Mouse (Mus musculus) midbrain, embryonic 16.5 days (tissue): ENCODE results near the gene Map6. TPM values are rescaled to one million over a fixed set of nuclear protein-coding genes. Genes with fewer than 3 reads are reported as not detected.

Experiments
- ATAC-seq: fragments of 200-750 bp; cut with Nextera tagmentation; 2 replicates; pipeline ENCODE4 v1.8.0; 2017; ENCODE audit warnings: moderate TSS enrichment
- H3K27ac ChIP-seq: fragments of 300-500 bp; sonication (generic); 2 replicates; pipeline ENCODE4 v1.5.1; 2014; ENCODE audit warnings: mild to moderate bottlenecking, low read length, mixed read lengths
- H3K27me3 ChIP-seq: fragments of 300-500 bp; sonication (generic); 2 replicates; pipeline ENCODE4 v1.6.1; 2014; ENCODE audit warnings: low read depth, low read length, mixed read lengths; ENCODE audit not compliant: control insufficient read depth, insufficient read depth
- H3K36me3 ChIP-seq: fragments of 300-500 bp; sonication (generic); 2 replicates; pipeline ENCODE4 v1.6.1; 2014; ENCODE audit warnings: mild to moderate bottlenecking, low read length, moderate library complexity, mixed read lengths; ENCODE audit not compliant: control insufficient read depth, insufficient read depth
- H3K4me1 ChIP-seq: fragments of 300-500 bp; sonication (generic); 2 replicates; pipeline ENCODE4 v1.6.1; 2014; ENCODE audit warnings: mild to moderate bottlenecking, low read length, mixed read lengths; ENCODE audit not compliant: control insufficient read depth, insufficient read depth
- H3K4me2 ChIP-seq: fragments of 300-500 bp; sonication (generic); 2 replicates; pipeline ENCODE4 v1.6.1; 2014; ENCODE audit warnings: mild to moderate bottlenecking, low read length, mixed read lengths
- H3K4me3 ChIP-seq: fragments of 300-500 bp; sonication (generic); 2 replicates; pipeline ENCODE4 v1.5.1; 2014; ENCODE audit warnings: low read depth, mild to moderate bottlenecking, low read length, moderate library complexity, mixed read lengths
- H3K9ac ChIP-seq: fragments of 300-500 bp; sonication (generic); 2 replicates; pipeline ENCODE4 v1.6.1; 2014; ENCODE audit warnings: low read depth, low read length, mixed read lengths
- H3K9me3 ChIP-seq: fragments of 300-500 bp; sonication (generic); replicated peaks from 2 replicates; pipeline ENCODE4 v1.6.1; 2014; ENCODE audit warnings: mild to moderate bottlenecking, low read length, mixed read lengths; ENCODE audit not compliant: control insufficient read depth, poor library complexity, severe bottlenecking
- WGBS: fragments of 180-500 bp; shearing (Covaris S2); extraction: QIAGEN DNeasy Blood & Tissue Kit; methylation state at CpG from one replicate; pipeline ENCODE4 v1.1.7; 2014; 5-methylcytosine and 5-hydroxymethylcytosine counted together
- polyA plus RNA-seq: library from polyadenylated mRNA; unstranded; fragments of >200 nt; fragmentation: Nextera tagmentation; extraction: Ambion mirVana; gene quantifications from 2 replicates; pipeline ENCODE4 v1.2.1, GENCODE M21; 2015

Map6 gene
- polyA plus RNA-seq, 1 experiment from 2014 or later: 140 TPM

- peak; percentile 97 for ATAC-seq
- H3K4me2 ChIP-seq: peak within 1 kb of the TSS; percentile 92
- peak within 1 kb of the TSS; percentile 83 for H3K4me3 ChIP-seq
- H3K27ac ChIP-seq: peak within 1 kb of the TSS; percentile 96
- H3K9ac ChIP-seq: peak within 1 kb of the TSS; percentile 94
- no peaks in the 10 kb centered on the region for H3K36me3 ChIP-seq
- H3K4me1 ChIP-seq: peaks cover 40% of the 10 kb centered on the region
- H3K9me3 ChIP-seq: no peaks in the 10 kb centered on the region
- H3K27me3 ChIP-seq: no peaks in the 10 kb centered on the region
- under 1% methylated on average over 58 of the region's 73 CpGs for WGBS
Measured at GRCm38 (mm10) chr7:99381214-99382087, 114.2 kb downstream of the Map6 start, which contains the start of gene Gdpd5. Gene Gdpd5, plus strand, starts transcription at chr7:99381414.

GRCm38 (mm10) chr7:99382088-99383000 lies 115.1 kb downstream of the Map6 start:
- Histone ChIP-seq H3K9ac (peak overlapping the region; percentile 94), H3K4me3 (peak overlapping the region; percentile 83), H3K27ac (peak overlapping the region; percentile 85), H3K36me3 (no peaks in the 10 kb centered on the region; the same call in 1 of the 2 replicates), H3K9me3 (no peaks in the 10 kb centered on the region), H3K4me1 (peaks cover 40% of the 10 kb centered on the region), H3K27me3 (no peaks in the 10 kb centered on the region), H3K4me2 (peak overlapping the region; percentile 92)
- 8% methylated on average over 30 of the region's 30 CpGs for WGBS
- ATAC-seq: peak; percentile 1; the same call in 1 of the 2 replicates

DNA sequence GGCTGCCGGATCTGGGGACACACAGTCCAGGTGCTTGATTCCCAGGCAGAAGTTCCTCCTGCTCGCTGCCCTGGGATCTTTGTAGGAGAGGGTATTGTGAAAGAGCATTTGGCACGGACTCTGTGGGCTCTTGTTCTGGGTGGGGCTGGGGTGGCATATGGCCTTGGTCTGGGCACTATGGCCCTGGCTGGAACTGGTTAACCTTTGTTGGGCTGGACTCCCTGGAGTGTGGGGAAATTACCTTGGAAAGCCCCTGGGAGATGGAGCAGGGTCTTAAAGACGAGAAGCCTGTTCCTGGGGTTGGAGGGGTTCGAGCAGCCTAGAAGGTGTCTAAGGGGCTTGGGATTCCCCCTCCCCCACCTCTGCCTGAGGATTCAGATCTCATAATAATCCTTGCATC lies 116.0 kb downstream of the Map6 start:
- Histone ChIP-seq H3K9ac (peak overlapping the region; percentile 94), H3K4me1 (peaks cover 40% of the 10 kb centered on the region), H3K4me2 (peak overlapping the region; percentile 92), H3K9me3 (no peaks in the 10 kb centered on the region), H3K27me3 (no peaks in the 10 kb centered on the region), H3K27ac (peak overlapping the region; percentile 33), H3K36me3 (peaks cover 2% of the 10 kb centered on the region; the same call in 1 of the 2 replicates), H3K4me3 (peak overlapping the region; percentile 83)
- WGBS: 37% methylated on average over 5 of the region's 5 CpGs
- ATAC-seq: no peak

GRCm38 (mm10) chr7:99384101-99384611 lies 116.9 kb downstream of the Map6 start:
- WGBS: 14% methylated on average over 4 of the region's 4 CpGs
- peak overlapping the region; percentile 92 for H3K4me2 ChIP-seq
- peak overlapping the region; percentile 94 for H3K9ac ChIP-seq
- ATAC-seq: no peak
- H3K9me3 ChIP-seq: no peaks in the 10 kb centered on the region
- H3K36me3 ChIP-seq: peaks cover 8% of the 10 kb centered on the region
- peaks cover 40% of the 10 kb centered on the region for H3K4me1 ChIP-seq
- H3K4me3 ChIP-seq: peak overlapping the region; percentile 83
- H3K27ac ChIP-seq: peak overlapping the region; percentile 23; the same call in 1 of the 2 replicates
- H3K27me3 ChIP-seq: no peaks in the 10 kb centered on the region

DNA sequence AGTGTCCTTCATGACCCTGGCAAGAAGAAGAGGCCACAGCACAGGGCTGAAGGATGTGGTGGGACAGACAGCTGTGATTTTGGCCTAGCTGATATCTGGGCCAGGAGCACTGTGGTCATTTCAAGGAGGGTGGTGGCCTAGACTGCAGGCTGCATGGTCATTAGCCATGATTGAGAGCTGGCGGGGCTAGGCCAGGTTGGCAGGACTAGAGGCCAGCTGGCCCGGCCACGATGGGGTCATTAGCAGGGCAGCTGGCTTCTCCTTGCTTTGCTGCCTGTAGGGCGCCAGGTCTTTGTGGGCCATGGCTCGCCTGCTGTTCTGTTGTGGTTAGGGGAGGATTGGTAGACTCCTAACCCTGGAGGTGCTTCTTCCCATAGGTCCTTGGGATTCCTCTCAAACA lies 118.8 kb downstream of the Map6 start:
- H3K27me3 ChIP-seq: no peaks in the 10 kb centered on the region
- H3K27ac ChIP-seq: no peak overlapping the region
- H3K9ac ChIP-seq: 0 out of 2 replicates have a peak overlapping the region, but pooled peaks have one; percentile 21
- H3K9me3 ChIP-seq: no peaks in the 10 kb centered on the region
- WGBS: 76% methylated on average over 5 of the region's 5 CpGs
- H3K4me3 ChIP-seq: no peak overlapping the region
- peaks cover 36% of the 10 kb centered on the region for H3K4me1 ChIP-seq
- ATAC-seq: no peak
- H3K36me3 ChIP-seq: peaks cover 8% of the 10 kb centered on the region
- H3K4me2 ChIP-seq: no peak overlapping the region

Other genes starting within 250 kb of the Map6 start
- 16.0 and 17.7 TPM in 2 replicates for gene Uvrag, start 126.3 kb upstream of the Map6 start, polyA plus RNA-seq
- 22.0 and 24.0 TPM in 2 replicates for gene Dgat2, start 84.7 kb upstream of the Map6 start, polyA plus RNA-seq
- 1.1 and 1.2 TPM in 2 replicates for gene Mogat2, start 28.8 kb upstream of the Map6 start, polyA plus RNA-seq
- 185 and 203 TPM in 2 replicates for gene Serpinh1, start 85.8 kb downstream of the Map6 start, polyA plus RNA-seq
- gene Gdpd5, start 114.0 kb downstream of the Map6 start, polyA plus RNA-seq: 45.0 and 55.6 TPM in 2 replicates
- 2.5 and 2.9 TPM in 2 replicates for gene Klhl35, start 198.6 kb downstream of the Map6 start, polyA plus RNA-seq
- gene Rps3, start 216.3 kb downstream of the Map6 start, polyA plus RNA-seq: 405 and 414 TPM in 2 replicates